Mouse (Mus musculus): ENCODE results near the gene Matn3.

Matn3 gene

DNA sequence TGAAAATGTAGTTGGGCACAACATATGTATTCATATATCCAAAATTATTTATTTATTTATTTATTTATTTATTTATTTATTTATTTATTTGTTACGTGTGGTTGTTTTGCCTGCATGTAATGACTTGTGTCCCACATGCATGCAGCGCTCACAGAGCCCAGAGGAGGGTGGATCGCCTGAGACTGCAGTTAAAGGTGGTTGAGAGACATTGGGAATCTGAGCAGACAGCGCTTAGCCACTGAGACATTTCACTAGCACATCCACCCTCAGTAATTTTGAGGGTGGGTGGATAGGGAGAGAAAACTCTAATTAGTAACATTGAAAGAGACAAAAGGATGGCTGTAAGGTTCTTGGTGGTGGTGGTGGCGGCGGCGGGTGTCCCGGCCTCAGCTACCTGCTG is 72.7 kb downstream of the Matn3 start:
- intact Hi-C loops (cut with DNase I): no loop called here

- intact Hi-C loops (cut with DNase I): no loop called here
Measured at GRCm38 (mm10) chr12:9020986-9021385, 73.3 kb downstream of the Matn3 start.

Measured in adrenal gland (tissue).